ENCODE assay signal across 8 mouse cellular contexts in genomic region chr16:32696841-32697464, GRCm38 (mm10). TPM values are rescaled to one million over a fixed set of nuclear protein-coding genes. Genes with fewer than 3 reads are reported as not detected.
A peak's percentile ranks its signal among the peaks of the same experiment; 100 is the strongest.
DNase-seq lines count a peak whose midpoint lies in the region; ATAC-seq and TF ChIP-seq lines count a peak whose summit lies in the region.

No protein-coding gene starts in this region.

- no peak; the same call in 1 of the 2 replicates for ATAC-seq in intestine, embryonic 14.5 days (replicated peaks; ENCODE audit: low FRiP score, low TSS enrichment, low read depth)
- ATAC-seq in intestine, embryonic 16.5 days, result no peak
- no peak for ATAC-seq in liver, postnatal 0 days
- ATAC-seq in frontal cortex, adult (ENCODE audit: low TSS enrichment), result no peak

- no peaks in the 10 kb centered on the region for H3K9me3 ChIP-seq in intestine, embryonic 14.5 days (ENCODE audit: control insufficient read depth, low read length)
- H3K9me3 ChIP-seq in intestine, embryonic 16.5 days (ENCODE audit: control insufficient read depth, low read length), result peaks cover 4% of the 10 kb centered on the region; the same call in 1 of the 2 replicates
- H3K9me3 ChIP-seq in liver, postnatal 0 days (ENCODE audit: low read length), result no peaks in the 10 kb centered on the region

- no peak overlapping the region for H3K27ac ChIP-seq in intestine, embryonic 14.5 days (ENCODE audit: low read depth)
- H3K27ac ChIP-seq in intestine, embryonic 16.5 days (ENCODE audit: low read length), result no peak overlapping the region
- no peak overlapping the region for H3K27ac ChIP-seq in liver, postnatal 0 days (ENCODE audit: low read depth)

- 0 out of 2 replicates have a peak, but pooled peaks cover 6% of the 10 kb centered on the region for H3K4me1 ChIP-seq in intestine, embryonic 14.5 days (replicated peaks; ENCODE audit: control insufficient read depth, insufficient read depth, low read length)
- peaks cover 17% of the 10 kb centered on the region for H3K4me1 ChIP-seq in intestine, embryonic 16.5 days (ENCODE audit: control insufficient read depth, insufficient read depth, low read length)
- peaks cover 10% of the 10 kb centered on the region for H3K4me1 ChIP-seq in liver, postnatal 0 days (ENCODE audit: insufficient read depth)

- H3K27me3 ChIP-seq in intestine, embryonic 14.5 days (replicated peaks; ENCODE audit: control insufficient read depth, insufficient read depth, low read length), result no peaks in the 10 kb centered on the region
- no peaks in the 10 kb centered on the region for H3K27me3 ChIP-seq in intestine, embryonic 16.5 days (replicated peaks; ENCODE audit: control insufficient read depth, insufficient read depth, low read length)
- no peaks in the 10 kb centered on the region for H3K27me3 ChIP-seq in liver, postnatal 0 days (ENCODE audit: insufficient read depth, low read length)

- H3K4me3 ChIP-seq in intestine, embryonic 14.5 days (ENCODE audit: low read depth, low read length), result no peak overlapping the region
- H3K4me3 ChIP-seq in intestine, embryonic 16.5 days (ENCODE audit: low read length), result no peak overlapping the region
- no peak overlapping the region for H3K4me3 ChIP-seq in liver, postnatal 0 days (ENCODE audit: low read depth, low read length)

- no peak for TF ChIP-seq EP300 in liver, postnatal 0 days (IDR thresholded peaks at IDR 0.05; ENCODE audit: low read depth)

- H3K9ac ChIP-seq in intestine, embryonic 14.5 days (ENCODE audit: low read length), result no peak overlapping the region
- no peak overlapping the region for H3K9ac ChIP-seq in intestine, embryonic 16.5 days (ENCODE audit: low read depth, low read length)
- H3K9ac ChIP-seq in liver, postnatal 0 days (replicated peaks), result no peak overlapping the region

- DNase-seq in intestine, embryonic 14.5 days (ENCODE audit: low spot score), result peak; percentile 56
- DNase-seq in CD4-positive, CD25-positive, alpha-beta regulatory T cell, adult 2 months (ENCODE audit: low read depth, low spot score), result peak; percentile 71
- peak; percentile 26 for DNase-seq in T-cell, adult 2 months (ENCODE audit: low spot score)
- DNase-seq in liver, postnatal 0 days, result no peak
- DNase-seq in ovary, postnatal 10 days (ENCODE audit: low spot score), result no peak
- DNase-seq in urinary bladder, postnatal 4 days (ENCODE audit: low spot score in 2 of 2), result no peak

- no peak overlapping the region for H3K4me2 ChIP-seq in intestine, embryonic 14.5 days (ENCODE audit: low read length)
- H3K4me2 ChIP-seq in intestine, embryonic 16.5 days (ENCODE audit: low read depth, low read length), result no peak overlapping the region
- H3K4me2 ChIP-seq in liver, postnatal 0 days (ENCODE audit: low read depth, low read length), result no peak overlapping the region

- TF ChIP-seq CTCF in liver, postnatal 0 days (IDR thresholded peaks at IDR 0.05; ENCODE audit: low read depth), result peak; percentile 81

- H3K36me3 ChIP-seq in intestine, embryonic 14.5 days (ENCODE audit: control insufficient read depth, insufficient read depth, low read length), result no peaks in the 10 kb centered on the region
- H3K36me3 ChIP-seq in intestine, embryonic 16.5 days (ENCODE audit: control insufficient read depth, insufficient read depth, low read length), result no peaks in the 10 kb centered on the region
- no peaks in the 10 kb centered on the region for H3K36me3 ChIP-seq in liver, postnatal 0 days (replicated peaks; ENCODE audit: insufficient read depth, low read length)

- 42% methylated on average over 7 of the region's 7 CpGs for whole genome bisulfite sequencing in intestine, embryonic 14.5 days
- 40% methylated on average over 7 of the region's 7 CpGs for WGBS in intestine, embryonic 16.5 days
- WGBS in liver, postnatal 0 days (ENCODE audit: insufficient replicate concordance), result 24% methylated on average over 7 of the region's 7 CpGs

RNA-seq across cellular contexts. Expression of gene Muc4, which starts 38.7 kb away (rescaled TPM):
- polyA plus RNA-seq in intestine, embryonic 14.5 days (2014; fragmentation: Nextera tagmentation; extraction: Ambion mirVana), result 3.5 and 3.7 TPM in 2 replicates
- 1.3 and 2.4 TPM in 2 replicates for polyA plus RNA-seq in intestine, embryonic 16.5 days (2015; fragmentation: Nextera tagmentation; extraction: Ambion mirVana)
- 0.49 and 0.64 TPM in 2 replicates for polyA plus RNA-seq in liver, postnatal 0 days (2015; fragmentation: Nextera tagmentation; extraction: Ambion mirVana)

RNA-seq across cellular contexts. Expression of gene Tnk2, which starts 53.3 kb away (rescaled TPM):
- 11.1 and 13.0 TPM in 2 replicates for polyA plus RNA-seq in intestine, embryonic 14.5 days (2014; fragmentation: Nextera tagmentation; extraction: Ambion mirVana)
- polyA plus RNA-seq in intestine, embryonic 16.5 days (2015; fragmentation: Nextera tagmentation; extraction: Ambion mirVana), result 7.5 and 7.7 TPM in 2 replicates
- polyA plus RNA-seq in liver, postnatal 0 days (2015; fragmentation: Nextera tagmentation; extraction: Ambion mirVana), result 2.9 and 3.5 TPM in 2 replicates

Comparison
In these comparisons a context has a peak if more than half of its experiments do, and no peak if none do; other contexts are left out.
1. DNase-seq: peak in intestine, embryonic 14.5 days (single experiment), CD4-positive, CD25-positive, alpha-beta regulatory T cell, adult 2 months (single experiment) and T-cell, adult 2 months (single experiment); none in liver, postnatal 0 days (single experiment), ovary, postnatal 10 days (single experiment) and urinary bladder, postnatal 4 days (0 of 2).